Mouse (Mus musculus): ENCODE results near the gene Gm20431. TPM values are rescaled to one million over a fixed set of nuclear protein-coding genes. Genes with fewer than 3 reads are reported as not detected.

Gm20431 gene
- total RNA-seq, 1 experiment, result 21.9 TPM

- no peak overlapping the region for H3K9ac ChIP-seq (ENCODE audit: insufficient read depth, low read depth, low read length, poor library complexity, severe bottlenecking)
- H3K9me3 ChIP-seq (ENCODE audit: control insufficient read depth, insufficient read depth, low read depth, low read length), result no peaks in the 10 kb centered on the region
- in situ Hi-C loops (cut with MboI; ENCODE audit: low sequenced_read_pairs in 2 of 2, unreplicated experiment in 2 of 2), result no loop called here
- H3K27ac ChIP-seq (ENCODE audit: insufficient read depth, low read depth, low read length, poor library complexity, severe bottlenecking), result no peak overlapping the region
- no peak for TF ChIP-seq HCFC1 (IDR thresholded peaks at IDR 0.05; ENCODE audit: borderline replicate concordance, insufficient read depth, low read length)
- peaks cover 0 to 18% of the 10 kb centered on the region in 2 experiments; a peak in 3 of 4 replicates for H3K4me1 ChIP-seq (ENCODE audit: control insufficient read depth in 2 of 2, insufficient read depth in 2 of 2, low read length in 2 of 2, poor library complexity in 1 of 2)
- no peaks in the 10 kb centered on the region for H3K36me3 ChIP-seq (ENCODE audit: control insufficient read depth, insufficient read depth, low read length, poor library complexity, severe bottlenecking)
- DNase-seq (ENCODE audit: low read depth, low spot score), result no peak
- no peak overlapping the region for H3K4me3 ChIP-seq (ENCODE audit: insufficient read depth in 1 of 2, low read depth in 1 of 2, low read length in 2 of 2, poor library complexity in 1 of 2, severe bottlenecking in 1 of 2)
Observed at GRCm38 (mm10) chr2:167562101-167562500, 99.2 kb downstream of the Gm20431 start.

DNA sequence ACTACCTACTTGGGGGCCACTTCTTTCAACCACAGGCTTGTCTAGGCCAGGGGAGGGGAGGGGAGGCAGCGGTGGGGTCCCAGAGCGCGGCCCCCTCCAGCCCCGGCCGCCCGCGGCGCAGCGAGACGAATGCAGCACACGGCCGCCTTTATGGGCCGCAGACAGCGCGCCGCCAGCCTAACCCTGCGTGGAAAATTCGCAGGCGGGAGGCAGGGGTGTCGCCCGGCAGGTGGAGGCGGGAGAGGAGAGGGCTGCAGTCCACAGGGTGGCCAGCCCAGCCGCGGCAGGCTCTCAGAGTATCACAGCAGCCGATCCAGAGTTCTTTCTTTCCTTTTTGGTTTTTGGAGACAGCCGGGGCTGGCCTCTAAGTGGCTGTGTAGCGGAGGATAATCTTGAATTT lies 101.9 kb downstream of the Gm20431 start:
- TF ChIP-seq ZC3H11A (IDR thresholded peaks at IDR 0.05; ENCODE audit: borderline replicate concordance, low read depth, low read length), result no peak
- no peak for TF ChIP-seq HCFC1 (IDR thresholded peaks at IDR 0.05; ENCODE audit: borderline replicate concordance, insufficient read depth, low read length)
- TF ChIP-seq CHD2 (IDR thresholded peaks at IDR 0.05; ENCODE audit: low read depth, low read length), result no peak
- no peak for TF ChIP-seq ZNF384 (IDR thresholded peaks at IDR 0.05; ENCODE audit: low read depth, low read length)
- no peak for TF ChIP-seq MAFK (IDR thresholded peaks at IDR 0.05; ENCODE audit: insufficient read depth, low read depth, low read length)
- DNase-seq (ENCODE audit: low read depth, low spot score), result no peak
- Histone ChIP-seq H3K9ac (ENCODE audit: insufficient read depth, low read depth, low read length, poor library complexity, severe bottlenecking) (peak overlapping the region; percentile 41), H3K4me1 (ENCODE audit: control insufficient read depth in 2 of 2, insufficient read depth in 2 of 2, low read length in 2 of 2, poor library complexity in 1 of 2) (peaks cover 0 to 18% of the 10 kb centered on the region in 2 experiments; a peak in 3 of 4 replicates), H3K9me3 (ENCODE audit: control insufficient read depth, insufficient read depth, low read depth, low read length) (no peaks in the 10 kb centered on the region), H3K27ac (ENCODE audit: insufficient read depth, low read depth, low read length, poor library complexity, severe bottlenecking) (no peak overlapping the region), H3K4me3 (ENCODE audit: insufficient read depth in 1 of 2, low read depth in 1 of 2, low read length in 2 of 2, poor library complexity in 1 of 2, severe bottlenecking in 1 of 2) (peak overlapping the region; percentile 24 to 41; a peak in 3 of 4 replicates), H3K36me3 (ENCODE audit: control insufficient read depth, insufficient read depth, low read length, poor library complexity, severe bottlenecking) (no peaks in the 10 kb centered on the region)
- in situ Hi-C loops (cut with MboI; ENCODE audit: low sequenced_read_pairs in 2 of 2, unreplicated experiment in 2 of 2), result no loop called here

Other genes with a start within 250 kb of the Gm20431 start
- gene Slc9a8, start 239.8 kb downstream of the Gm20431 start, total RNA-seq (2012; rRNA removed), result 38.6 and 54.4 TPM in 2 replicates
- gene Rnf114, start 168.9 kb downstream of the Gm20431 start, total RNA-seq (2012; rRNA removed), result 39.3 and 48.1 TPM in 2 replicates
- 10.0 and 11.0 TPM in 2 replicates for gene Spata2, start 168.6 kb downstream of the Gm20431 start, total RNA-seq (2012; rRNA removed)
- gene Snai1, start 123.3 kb downstream of the Gm20431 start, total RNA-seq (2012; rRNA removed), result 1.4 and 3.4 TPM in 2 replicates
- 68.2 and 115 TPM in 2 replicates for gene Ube2v1, start 29.4 kb downstream of the Gm20431 start, total RNA-seq (2012; rRNA removed)
- 9.1 and 11.2 TPM in 2 replicates for gene Cebpb, start 27.4 kb upstream of the Gm20431 start, total RNA-seq (2012; rRNA removed)
- gene Tmem189, start 28.3 kb upstream of the Gm20431 start, total RNA-seq (2012; rRNA removed), result 43.7 and 54.9 TPM in 2 replicates

Data from ES-E14 (cell line).